Mouse (Mus musculus) mammary gland, adult 2 months (tissue): ENCODE data around the gene Lrrc29. TPM values are rescaled to one million over a fixed set of nuclear protein-coding genes. Genes with fewer than 3 reads are reported as not detected.

ENCODE experiments used
- polyA plus RNA-seq: library from polyadenylated mRNA; depleted of rRNA; stranded (reverse); fragments of >200 nt; gene quantifications from 2 replicates; pipeline ENCODE4 v1.2.3, GENCODE M21; 2012; ENCODE audit warnings: low replicate concordance; rRNA removed

Lrrc29 gene
- polyA plus RNA-seq: 9.4 and 10.4 TPM in 2 replicates

GRCm38 (mm10) chr8:105326141-105326672 lies at the start of gene Lrrc29, which contains the start of gene Tmem208:
Gene Lrrc29, minus strand, starts transcription at chr8:105326278.
Gene Tmem208, plus strand, starts transcription at chr8:105326354.

DNA sequence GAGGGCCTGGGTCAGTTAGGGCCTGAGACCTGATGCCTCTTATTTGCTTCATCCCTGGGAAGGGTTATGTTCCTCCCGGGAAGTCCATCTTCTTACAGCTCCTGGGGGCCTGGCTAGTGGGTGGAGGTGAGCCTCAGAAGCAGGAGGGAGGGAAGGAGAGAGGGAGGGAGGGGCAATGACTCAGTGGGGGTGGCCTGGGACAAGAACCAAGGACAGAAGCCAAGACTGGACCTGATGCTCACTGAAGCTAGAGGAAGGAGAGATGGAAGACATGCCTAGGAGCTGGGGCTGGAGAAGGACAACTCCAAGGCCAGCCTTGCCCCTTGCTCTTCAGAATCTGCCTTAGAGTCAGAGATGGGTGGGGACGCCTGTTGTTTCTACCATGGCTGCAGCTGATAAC lies 47.0 kb upstream of the Lrrc29 start, which contains the start of gene Plekhg4:
TSS of gene Plekhg4 (plus strand) at position 243 of the 400 bp plus-strand sequence.

GRCm38 (mm10) chr8:105348450-105349095 lies 22.5 kb upstream of the Lrrc29 start, which contains the start of gene Slc9a5:
Gene Slc9a5, plus strand, starts transcription at chr8:105348843.

GRCm38 (mm10) chr8:105347428-105348221 lies 21.5 kb upstream of the Lrrc29 start, which contains the start of gene Fhod1:
Gene Fhod1, minus strand, starts transcription at chr8:105347953.

DNA sequence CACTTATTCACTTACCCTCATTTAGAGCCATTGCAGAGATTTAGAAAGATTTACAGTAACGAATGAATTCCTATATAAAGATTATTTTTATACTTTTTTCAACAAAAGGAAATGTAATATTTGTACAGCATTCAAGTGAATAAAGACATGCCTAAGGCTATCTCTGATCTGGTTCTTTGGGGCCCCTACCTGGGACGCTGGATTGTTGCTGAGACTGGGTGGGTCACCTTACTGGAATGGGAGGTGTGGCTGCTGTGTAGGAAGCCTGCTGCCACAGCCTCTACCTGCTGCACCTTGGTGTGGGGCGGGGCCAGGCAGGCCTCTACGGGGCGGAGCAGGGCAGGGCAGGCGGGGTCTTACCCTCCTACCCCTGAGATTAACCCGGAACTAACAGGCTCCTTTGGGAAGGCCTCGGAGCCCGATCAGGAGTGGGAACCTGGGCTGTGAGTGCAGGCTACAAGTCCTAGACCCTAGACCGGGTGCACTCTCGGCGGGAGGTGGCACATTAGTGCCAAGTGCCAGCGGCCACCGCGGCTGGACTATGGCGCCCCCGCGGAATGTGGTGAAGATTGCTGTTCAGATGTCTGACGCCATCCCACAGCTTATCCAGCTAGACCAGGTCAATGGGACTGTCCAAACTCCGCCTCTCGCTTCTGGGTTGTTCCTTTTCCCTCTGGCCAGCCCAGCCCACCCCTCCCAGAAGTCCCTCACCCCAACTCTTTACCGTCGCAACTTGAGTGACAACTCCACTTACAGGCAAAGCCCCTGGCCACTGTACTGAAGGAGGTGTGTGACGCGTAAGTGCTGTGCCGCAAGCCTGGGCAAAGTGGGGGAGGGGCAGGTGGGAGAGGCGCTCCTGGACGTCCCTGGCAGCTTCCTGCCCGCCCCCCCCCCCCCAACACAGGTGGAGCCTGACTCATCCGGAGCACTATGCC lies 20.6 kb downstream of the Lrrc29 start, which contains the start of gene Elmo3:
TSS of gene Elmo3 (plus strand) at position 391 of the 935 bp plus-strand sequence.

DNA sequence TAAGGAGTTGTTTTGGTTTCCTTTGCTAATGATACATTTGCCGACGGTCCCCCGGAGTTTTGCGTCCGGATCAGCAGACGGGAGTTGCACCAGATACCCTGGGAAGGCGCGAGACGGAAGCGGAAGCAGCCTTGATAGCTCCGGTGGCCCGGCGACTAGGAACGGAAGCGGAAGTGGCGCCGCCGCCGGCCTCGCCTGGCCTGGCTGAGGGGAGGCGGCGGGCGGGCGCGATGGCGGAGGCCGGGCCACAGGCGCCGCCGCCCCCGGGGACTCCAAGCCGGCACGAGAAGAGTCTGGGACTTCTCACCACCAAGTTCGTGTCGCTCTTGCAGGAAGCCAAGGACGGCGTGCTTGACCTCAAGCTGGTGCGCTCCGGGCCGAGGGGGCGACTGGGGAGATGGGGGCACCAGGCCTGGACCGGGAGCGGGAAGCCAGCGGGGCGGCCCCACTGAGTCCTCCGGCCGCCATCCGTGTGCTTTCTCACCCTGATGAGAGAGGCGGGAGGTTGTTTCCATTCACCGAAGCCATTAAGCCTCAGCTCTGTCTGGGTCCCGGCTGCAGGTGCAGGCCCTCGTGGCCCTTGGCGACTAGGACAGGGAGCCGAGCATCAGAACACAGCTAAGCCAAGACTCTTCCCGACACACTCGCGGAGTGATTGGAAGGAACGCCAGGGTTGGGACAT lies 28.4 kb downstream of the Lrrc29 start, which contains the start of gene E2f4:
TSS of gene E2f4 (plus strand) at position 153 of the 682 bp plus-strand sequence.

GRCm38 (mm10) chr8:105295895-105296573 lies 30.0 kb downstream of the Lrrc29 start, which contains the start of gene Exoc3l:
Gene Exoc3l, minus strand, starts transcription at chr8:105296101.

DNA sequence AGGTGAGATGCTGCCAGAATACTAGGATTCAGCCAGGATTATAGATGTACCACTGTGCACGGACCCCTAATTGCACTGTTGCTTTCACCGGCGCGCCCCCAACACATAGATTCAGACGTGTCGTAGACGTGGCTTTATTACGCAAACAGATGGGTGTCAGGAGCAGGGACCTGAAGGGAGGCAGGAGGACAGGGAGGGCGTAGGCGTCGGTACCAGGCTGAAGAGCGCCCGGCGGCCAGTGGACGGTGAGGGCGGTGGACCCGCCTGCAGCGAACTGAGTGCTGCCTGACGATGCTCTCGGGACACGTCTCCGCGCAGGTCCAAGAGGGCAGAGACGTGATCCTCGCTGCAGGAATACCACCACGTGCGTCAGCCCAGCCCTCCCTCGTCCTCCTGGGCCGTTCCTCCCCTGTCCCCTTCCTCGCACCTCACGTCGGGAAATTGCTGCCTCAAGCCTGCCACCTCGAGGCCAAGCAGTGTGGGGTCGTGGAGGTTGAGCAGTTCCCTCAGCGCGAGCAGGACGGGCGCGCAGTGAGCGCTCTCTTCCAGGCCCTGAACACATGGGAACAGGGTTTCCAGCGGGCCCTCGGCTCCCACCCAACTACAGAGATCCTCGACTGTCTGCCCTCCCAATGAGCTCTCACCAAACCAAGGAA lies 36.1 kb downstream of the Lrrc29 start, which contains the start of gene 4931428F04Rik:
TSS of gene 4931428F04Rik (minus strand) at position 60 of the 656 bp plus-strand sequence.

DNA sequence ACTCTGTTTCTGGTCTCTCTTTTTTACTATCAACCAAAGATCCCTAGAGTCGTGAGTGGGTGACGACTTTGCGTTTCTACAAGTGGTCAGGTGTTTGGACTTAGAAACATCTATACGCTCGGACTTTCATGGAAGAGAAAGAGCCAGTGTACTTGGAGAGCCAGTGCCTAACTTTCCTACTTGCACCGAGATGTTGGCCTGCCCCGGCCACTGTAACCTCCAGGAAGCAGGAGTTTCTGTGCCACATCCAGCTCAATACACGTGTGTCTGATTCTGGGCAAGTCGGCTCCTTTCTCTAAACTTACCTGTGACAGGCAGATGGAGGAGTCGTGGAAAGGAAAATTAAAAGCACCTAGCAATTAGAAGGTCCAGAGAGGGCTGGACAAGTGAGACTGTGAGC lies 50.2 kb downstream of the Lrrc29 start, which contains the start of gene Nol3:
TSS of gene Nol3 (plus strand) at position 301 of the 400 bp plus-strand sequence.

DNA sequence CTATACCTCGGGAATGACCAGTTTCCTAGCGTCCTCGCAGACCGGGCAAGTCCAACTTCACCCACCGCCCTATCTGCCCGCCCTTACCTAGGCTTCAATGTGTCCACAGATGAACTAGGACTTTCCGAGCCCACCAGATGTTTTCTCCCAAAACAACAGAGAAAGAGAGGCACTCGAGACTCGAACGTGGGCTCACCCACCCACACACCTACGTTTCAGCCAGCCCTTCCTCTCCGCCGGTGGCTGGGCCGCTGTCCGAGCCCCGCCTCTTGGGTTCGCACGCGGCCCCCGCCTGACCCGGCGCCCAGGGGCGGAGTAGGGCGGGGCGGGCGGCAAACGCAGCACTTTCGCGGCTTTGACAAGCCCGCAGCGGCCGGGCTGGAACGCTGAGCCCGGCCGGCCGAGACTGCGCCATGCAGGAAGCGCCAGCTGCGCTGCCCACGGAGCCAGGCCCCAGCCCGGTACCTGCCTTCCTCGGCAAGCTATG lies 56.6 kb downstream of the Lrrc29 start, which contains the start of gene Hsf4:
TSS of gene Hsf4 (plus strand) at position 341 of the 487 bp plus-strand sequence.

GRCm38 (mm10) chr8:105264024-105264982 lies 61.8 kb downstream of the Lrrc29 start, which contains the start of the genes Tradd and Fbxl8:
Gene Tradd, minus strand, starts transcription at chr8:105264609.
Gene Fbxl8, plus strand, starts transcription at chr8:105264648.

Other genes with a start within 250 kb of the Lrrc29 start
- gene Ces3b, start 242.5 kb downstream of the Lrrc29 start, polyA plus RNA-seq: 1.4 TPM in 1 of 2 replicates, not detected in the other
- 0.83 TPM in 1 of 2 replicates, not detected in the other for gene Ces4a, start 194.5 kb downstream of the Lrrc29 start, polyA plus RNA-seq
- 10.1 and 12.8 TPM in 2 replicates for gene Cbfb, start 155.6 kb downstream of the Lrrc29 start, polyA plus RNA-seq
- gene D230025D16Rik, start 101.1 kb downstream of the Lrrc29 start, polyA plus RNA-seq: 21.3 and 32.9 TPM in 2 replicates
- 20.0 and 42.4 TPM in 2 replicates for gene B3gnt9, start 71.1 kb downstream of the Lrrc29 start, polyA plus RNA-seq
- gene Tradd, start 61.7 kb downstream of the Lrrc29 start, polyA plus RNA-seq: 14.7 and 29.5 TPM in 2 replicates
- 13.6 and 27.9 TPM in 2 replicates for gene Fbxl8, start 61.6 kb downstream of the Lrrc29 start, polyA plus RNA-seq
- gene Hsf4, start 56.5 kb downstream of the Lrrc29 start, polyA plus RNA-seq: 5.7 and 7.1 TPM in 2 replicates
- 10.8 and 11.1 TPM in 2 replicates for gene Nol3, start 50.1 kb downstream of the Lrrc29 start, polyA plus RNA-seq
- 4.1 and 4.6 TPM in 2 replicates for gene 4931428F04Rik, start 36.4 kb downstream of the Lrrc29 start, polyA plus RNA-seq
- gene Exoc3l, start 30.2 kb downstream of the Lrrc29 start, polyA plus RNA-seq: 12.2 and 13.7 TPM in 2 replicates
- 138 and 144 TPM in 2 replicates for gene E2f4, start 28.6 kb downstream of the Lrrc29 start, polyA plus RNA-seq
- 21.8 and 24.6 TPM in 2 replicates for gene Elmo3, start 20.7 kb downstream of the Lrrc29 start, polyA plus RNA-seq
- 90.7 and 97.1 TPM in 2 replicates for gene Tmem208, start 76 bp upstream of the Lrrc29 start, polyA plus RNA-seq
- 32.0 and 32.7 TPM in 2 replicates for gene Fhod1, start 21.7 kb upstream of the Lrrc29 start, polyA plus RNA-seq
- 5.3 TPM in 2 replicates for gene Slc9a5, start 22.6 kb upstream of the Lrrc29 start, polyA plus RNA-seq
- 0.96 and 1.4 TPM in 2 replicates for gene Plekhg4, start 47.0 kb upstream of the Lrrc29 start, polyA plus RNA-seq
- 0.22 and 0.29 TPM in 2 replicates for gene Kctd19, start 87.2 kb upstream of the Lrrc29 start, polyA plus RNA-seq
- gene Lrrc36, start 87.3 kb upstream of the Lrrc29 start, polyA plus RNA-seq: 1.2 and 2.4 TPM in 2 replicates
- 150 and 216 TPM in 2 replicates for gene Tppp3, start 145.2 kb upstream of the Lrrc29 start, polyA plus RNA-seq
- 57.4 and 64.6 TPM in 2 replicates for gene Zdhhc1, start 170.6 kb upstream of the Lrrc29 start, polyA plus RNA-seq
- gene Hsd11b2, start 192.5 kb upstream of the Lrrc29 start, polyA plus RNA-seq: 0.89 and 1.1 TPM in 2 replicates
- 97.3 and 171 TPM in 2 replicates for gene Atp6v0d1, start 239.8 kb upstream of the Lrrc29 start, polyA plus RNA-seq